Mouse (Mus musculus) adrenal gland, adult 2 months (tissue): ENCODE results near the gene Eya2. TPM values are rescaled to one million over a fixed set of nuclear protein-coding genes. Genes with fewer than 3 reads are reported as not detected.

Experiments
- DNase-seq: peaks from one replicate; pipeline ENCODE4 v3.0.0; 2021
- polyA plus RNA-seq: library from polyadenylated mRNA; depleted of rRNA; stranded (reverse); fragments of >200 nt; gene quantifications from 2 replicates; pipeline ENCODE4 v1.2.3, GENCODE M21; 2012
- total RNA-seq, 2 experiments: library from RNA; stranded (reverse); gene quantifications; 2 replicates each; pipeline ENCODE4 v1.2.3; 2021

Gene Eya2
- total and polyA plus RNA-seq, 3 experiments: 2.9 to 7.8 (median 3.8) TPM

- no peak for DNase-seq
Observed at GRCm38 (mm10) chr2:165595676-165596070, 841 bp downstream of the Eya2 start.

GRCm38 (mm10) chr2:165596141-165596540 is 1.3 kb downstream of the Eya2 start:
- DNase-seq: no peak

GRCm38 (mm10) chr2:165597536-165597935 is 2.7 kb downstream of the Eya2 start:
- no peak for DNase-seq

GRCm38 (mm10) chr2:165598139-165598538 is 3.3 kb downstream of the Eya2 start:
- DNase-seq: no peak

GRCm38 (mm10) chr2:165599566-165599965 is 4.7 kb downstream of the Eya2 start:
- no peak for DNase-seq

- no peak for DNase-seq
Observed at GRCm38 (mm10) chr2:165600926-165601325, 6.1 kb downstream of the Eya2 start.

GRCm38 (mm10) chr2:165601605-165602004 is 6.8 kb downstream of the Eya2 start:
- DNase-seq: no peak

GRCm38 (mm10) chr2:165603775-165604174 is 8.9 kb downstream of the Eya2 start:
- DNase-seq: no peak

GRCm38 (mm10) chr2:165611551-165612253 is 16.9 kb downstream of the Eya2 start:
- no peak for DNase-seq

- DNase-seq: peak; percentile 15
Observed at GRCm38 (mm10) chr2:165613741-165614339, 19.0 kb downstream of the Eya2 start.

- no peak for DNase-seq
Observed at GRCm38 (mm10) chr2:165621488-165621887, 26.7 kb downstream of the Eya2 start.

- no peak for DNase-seq
Observed at GRCm38 (mm10) chr2:165622596-165622995, 27.8 kb downstream of the Eya2 start.

GRCm38 (mm10) chr2:165626826-165627225 is 32.0 kb downstream of the Eya2 start:
- no peak for DNase-seq

- DNase-seq: peak; percentile 19
Observed at GRCm38 (mm10) chr2:165627974-165628373, 33.1 kb downstream of the Eya2 start.

- DNase-seq: peak; percentile 25
Observed at GRCm38 (mm10) chr2:165629900-165630299, 35.1 kb downstream of the Eya2 start.

- no peak for DNase-seq
Observed at GRCm38 (mm10) chr2:165633011-165633785, 38.4 kb downstream of the Eya2 start.

- DNase-seq: no peak
Observed at GRCm38 (mm10) chr2:165634481-165634880, 39.6 kb downstream of the Eya2 start.

- no peak for DNase-seq
Observed at GRCm38 (mm10) chr2:165639075-165639755, 44.4 kb downstream of the Eya2 start.

GRCm38 (mm10) chr2:165641909-165642505 is 47.2 kb downstream of the Eya2 start:
- DNase-seq: no peak

GRCm38 (mm10) chr2:165643596-165643995 is 48.8 kb downstream of the Eya2 start:
- DNase-seq: no peak

GRCm38 (mm10) chr2:165644057-165644456 is 49.2 kb downstream of the Eya2 start:
- DNase-seq: peak; percentile 30

GRCm38 (mm10) chr2:165651031-165651430 is 56.2 kb downstream of the Eya2 start:
- DNase-seq: peak; percentile 29
